Mouse (Mus musculus): ENCODE measurements around the gene Gm28539. TPM values are rescaled to one million over a fixed set of nuclear protein-coding genes. Genes with fewer than 3 reads are reported as not detected.
A peak's percentile ranks its signal among the peaks of the same experiment; 100 is the strongest.

Gene Gm28539
- polyA plus RNA-seq (2016; fragmentation: Nextera tagmentation; extraction: Ambion mirVana), result not detected in 2 replicates

- Histone ChIP-seq H3K4me3 (peak within 1 kb of the TSS; percentile 91), H3K36me3 (peaks cover 54% of the 10 kb centered on the region), H3K27ac (replicated peaks) (peak within 1 kb of the TSS; percentile 86), H3K27me3 (ENCODE audit: low read depth, poor library complexity, severe bottlenecking) (no peaks in the 10 kb centered on the region), H3K4me1 (peaks cover 12% of the 10 kb centered on the region), H3K9me3 (replicated peaks) (no peaks in the 10 kb centered on the region)
- peak; percentile 84 for DNase-seq (ENCODE audit: low spot score)
- WGBS, result under 1% methylated on average over 46 of the region's 46 CpGs
Observed at GRCm38 (mm10) chr16:18836468-18837208, at the start of gene Gm28539, which contains the start of gene 2510002D24Rik. Gm28539 (plus strand) TSS chr16:18836584. 2510002D24Rik (plus strand) TSS chr16:18836578.

GRCm38 (mm10) chr16:18786652-18787051 lies 49.7 kb upstream of the Gm28539 start:
- Histone ChIP-seq H3K4me3 (no peak overlapping the region), H3K27ac (replicated peaks) (no peak overlapping the region), H3K27me3 (ENCODE audit: low read depth, poor library complexity, severe bottlenecking) (no peaks in the 10 kb centered on the region), H3K9me3 (replicated peaks) (no peaks in the 10 kb centered on the region), H3K36me3 (peaks cover 95% of the 10 kb centered on the region), H3K4me1 (no peaks in the 10 kb centered on the region)
- WGBS, result 94% methylated on average over 10 of the region's 10 CpGs
- DNase-seq (ENCODE audit: low spot score), result no peak

GRCm38 (mm10) chr16:18788627-18789406 lies 47.6 kb upstream of the Gm28539 start:
- no peaks in the 10 kb centered on the region for H3K9me3 ChIP-seq (replicated peaks)
- no peak overlapping the region for H3K4me3 ChIP-seq
- no peaks in the 10 kb centered on the region for H3K4me1 ChIP-seq
- peaks cover 95% of the 10 kb centered on the region for H3K36me3 ChIP-seq
- no peak overlapping the region for H3K27ac ChIP-seq (replicated peaks)
- H3K27me3 ChIP-seq (ENCODE audit: low read depth, poor library complexity, severe bottlenecking), result no peaks in the 10 kb centered on the region
- DNase-seq (ENCODE audit: low spot score), result no peak
- WGBS, result 96% methylated on average over 10 of the region's 10 CpGs

GRCm38 (mm10) chr16:18795223-18795899 lies 41.0 kb upstream of the Gm28539 start:
- H3K27me3 ChIP-seq (ENCODE audit: low read depth, poor library complexity, severe bottlenecking), result no peaks in the 10 kb centered on the region
- DNase-seq (ENCODE audit: low spot score), result no peak
- H3K4me3 ChIP-seq, result no peak overlapping the region
- H3K27ac ChIP-seq (replicated peaks), result no peak overlapping the region
- WGBS, result 94% methylated on average over 11 of the region's 11 CpGs
- peaks cover 99% of the 10 kb centered on the region for H3K36me3 ChIP-seq
- H3K9me3 ChIP-seq (replicated peaks), result no peaks in the 10 kb centered on the region
- no peaks in the 10 kb centered on the region for H3K4me1 ChIP-seq

GRCm38 (mm10) chr16:18796645-18797044 lies 39.7 kb upstream of the Gm28539 start:
- DNase-seq (ENCODE audit: low spot score), result no peak
- Histone ChIP-seq H3K9me3 (replicated peaks) (no peaks in the 10 kb centered on the region), H3K27ac (replicated peaks) (no peak overlapping the region), H3K4me3 (no peak overlapping the region), H3K36me3 (peaks cover 99% of the 10 kb centered on the region), H3K27me3 (ENCODE audit: low read depth, poor library complexity, severe bottlenecking) (no peaks in the 10 kb centered on the region), H3K4me1 (no peaks in the 10 kb centered on the region)
- 96% methylated on average over 7 of the region's 7 CpGs for WGBS

- H3K36me3 ChIP-seq, result peaks cover 94% of the 10 kb centered on the region
- no peaks in the 10 kb centered on the region for H3K9me3 ChIP-seq (replicated peaks)
- DNase-seq (ENCODE audit: low spot score), result no peak
- H3K4me3 ChIP-seq, result no peak overlapping the region
- no peak overlapping the region for H3K27ac ChIP-seq (replicated peaks)
- WGBS, result 93% methylated on average over 5 of the region's 5 CpGs
- no peaks in the 10 kb centered on the region for H3K4me1 ChIP-seq
- no peaks in the 10 kb centered on the region for H3K27me3 ChIP-seq (ENCODE audit: low read depth, poor library complexity, severe bottlenecking)
Observed at GRCm38 (mm10) chr16:18798151-18798550, 38.2 kb upstream of the Gm28539 start.

GRCm38 (mm10) chr16:18798841-18799240 lies 37.5 kb upstream of the Gm28539 start:
- peak; percentile 37 for DNase-seq (ENCODE audit: low spot score)
- no peaks in the 10 kb centered on the region for H3K4me1 ChIP-seq

GRCm38 (mm10) chr16:18805746-18806145 lies 30.6 kb upstream of the Gm28539 start:
- WGBS, result 90% methylated on average over 2 of the region's 2 CpGs
- H3K27ac ChIP-seq (replicated peaks), result no peak overlapping the region
- no peak for DNase-seq (ENCODE audit: low spot score)
- H3K4me3 ChIP-seq, result no peak overlapping the region
- H3K9me3 ChIP-seq (replicated peaks), result no peaks in the 10 kb centered on the region
- peaks cover 84% of the 10 kb centered on the region for H3K36me3 ChIP-seq
- H3K27me3 ChIP-seq (ENCODE audit: low read depth, poor library complexity, severe bottlenecking), result no peaks in the 10 kb centered on the region
- peaks cover 7% of the 10 kb centered on the region for H3K4me1 ChIP-seq

More at GRCm38 (mm10) chr16:18798841-18799240, 37.5 kb upstream of the Gm28539 start:
- H3K4me3 ChIP-seq, result no peak overlapping the region
- H3K27me3 ChIP-seq (ENCODE audit: low read depth, poor library complexity, severe bottlenecking), result no peaks in the 10 kb centered on the region
- peaks cover 91% of the 10 kb centered on the region for H3K36me3 ChIP-seq
- 80% methylated on average over 2 of the region's 2 CpGs for WGBS
- H3K27ac ChIP-seq (replicated peaks), result no peak overlapping the region
- no peaks in the 10 kb centered on the region for H3K9me3 ChIP-seq (replicated peaks)

GRCm38 (mm10) chr16:18809001-18809400 lies 27.4 kb upstream of the Gm28539 start:
- H3K4me1 ChIP-seq, result peaks cover 26% of the 10 kb centered on the region
- no peaks in the 10 kb centered on the region for H3K9me3 ChIP-seq (replicated peaks)
- peaks cover 61% of the 10 kb centered on the region for H3K36me3 ChIP-seq
- H3K4me3 ChIP-seq, result no peak overlapping the region
- H3K27me3 ChIP-seq (ENCODE audit: low read depth, poor library complexity, severe bottlenecking), result no peaks in the 10 kb centered on the region
- 95% methylated on average over 5 of the region's 5 CpGs for WGBS
- no peak overlapping the region for H3K27ac ChIP-seq (replicated peaks)
- DNase-seq (ENCODE audit: low spot score), result no peak

GRCm38 (mm10) chr16:18811032-18811431 lies 25.4 kb upstream of the Gm28539 start:
- H3K36me3 ChIP-seq, result peaks cover 59% of the 10 kb centered on the region
- 10% methylated on average over 5 of the region's 5 CpGs for WGBS

GRCm38 (mm10) chr16:18811468-18812384 lies 24.7 kb upstream of the Gm28539 start, which contains the start of the genes Ufd1 and Cdc45:
Ufd1 (plus strand) TSS chr16:18811779.
Cdc45 (minus strand) TSS chr16:18811987.
- DNase-seq (ENCODE audit: low spot score), result peak; percentile 90
- peaks cover 27% of the 10 kb centered on the region for H3K4me1 ChIP-seq
- H3K27me3 ChIP-seq (ENCODE audit: low read depth, poor library complexity, severe bottlenecking), result no peaks in the 10 kb centered on the region
- peak within 1 kb of the TSS; percentile 91 for H3K4me3 ChIP-seq
- H3K36me3 ChIP-seq, result peaks cover 59% of the 10 kb centered on the region
- peak within 1 kb of the TSS; percentile 90 for H3K27ac ChIP-seq (replicated peaks)
- WGBS, result under 1% methylated on average over 42 of the region's 42 CpGs
- no peaks in the 10 kb centered on the region for H3K9me3 ChIP-seq (replicated peaks)

More at GRCm38 (mm10) chr16:18811032-18811431, 25.4 kb upstream of the Gm28539 start:
- Histone ChIP-seq H3K4me3 (peak overlapping the region; percentile 91), H3K27ac (replicated peaks) (peak overlapping the region; percentile 90), H3K27me3 (ENCODE audit: low read depth, poor library complexity, severe bottlenecking) (no peaks in the 10 kb centered on the region), H3K9me3 (replicated peaks) (no peaks in the 10 kb centered on the region), H3K4me1 (peaks cover 27% of the 10 kb centered on the region)
- DNase-seq (ENCODE audit: low spot score), result no peak
